Mouse (Mus musculus) cerebellum, adult 2 months (tissue): ENCODE measurements around the gene Rhox3h.
"Not testable (repeated sequence)": the region's sequence is repeated elsewhere in the genome, so short reads cannot be mapped to it uniquely, and the experiment has no call there.

Source experiments
- CTCF ChIP-seq: fragments of 200-500 bp; IDR thresholded peaks from 2 replicates; pipeline ENCODE4 v1.5.1; 2011; ENCODE audit warnings: low read depth, mild to moderate bottlenecking, control low read depth, low read length, moderate library complexity, borderline replicate concordance; ENCODE audit not compliant: insufficient read depth
- POLR2A ChIP-seq: fragments of 200-500 bp; IDR thresholded peaks from 2 replicates; pipeline ENCODE4 v1.6.1; 2011; ENCODE audit warnings: low read length, control low read depth, borderline replicate concordance; ENCODE audit not compliant: insufficient read depth

DNA sequence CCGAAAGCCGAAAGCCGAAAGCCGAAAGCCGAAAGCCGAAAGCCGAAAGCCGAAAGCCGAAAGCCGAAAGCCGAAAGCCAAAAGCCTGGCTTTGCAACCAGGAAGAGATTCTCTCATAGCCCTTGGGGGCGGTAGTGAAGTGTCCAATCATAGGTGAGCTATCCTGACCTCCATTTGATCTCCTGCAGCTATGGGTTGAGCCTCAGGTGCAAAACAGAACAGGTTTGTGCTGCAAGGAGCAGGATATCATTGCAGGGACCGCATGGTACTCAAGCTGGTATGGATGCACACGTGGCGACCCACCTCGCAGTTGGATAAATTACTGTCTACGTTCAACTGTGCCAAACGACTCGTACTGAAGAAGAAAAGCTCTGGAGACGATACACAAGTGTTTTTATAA, 17.3 kb downstream of the Rhox3h start, which contains the start of gene Rhox4g:
- TF ChIP-seq CTCF, POLR2A: not testable (repeated sequence)
